Mouse (Mus musculus) thymus, postnatal 4 days (tissue): ENCODE data around the gene Taf1a.
"Not testable (repeated sequence)": the region's sequence is repeated elsewhere in the genome, so short reads cannot be mapped to it uniquely, and the experiment has no call there.

Experiments
- DNase-seq: peaks from one replicate; pipeline ENCODE4 v3.0.0; 2021

The Taf1a gene

DNA sequence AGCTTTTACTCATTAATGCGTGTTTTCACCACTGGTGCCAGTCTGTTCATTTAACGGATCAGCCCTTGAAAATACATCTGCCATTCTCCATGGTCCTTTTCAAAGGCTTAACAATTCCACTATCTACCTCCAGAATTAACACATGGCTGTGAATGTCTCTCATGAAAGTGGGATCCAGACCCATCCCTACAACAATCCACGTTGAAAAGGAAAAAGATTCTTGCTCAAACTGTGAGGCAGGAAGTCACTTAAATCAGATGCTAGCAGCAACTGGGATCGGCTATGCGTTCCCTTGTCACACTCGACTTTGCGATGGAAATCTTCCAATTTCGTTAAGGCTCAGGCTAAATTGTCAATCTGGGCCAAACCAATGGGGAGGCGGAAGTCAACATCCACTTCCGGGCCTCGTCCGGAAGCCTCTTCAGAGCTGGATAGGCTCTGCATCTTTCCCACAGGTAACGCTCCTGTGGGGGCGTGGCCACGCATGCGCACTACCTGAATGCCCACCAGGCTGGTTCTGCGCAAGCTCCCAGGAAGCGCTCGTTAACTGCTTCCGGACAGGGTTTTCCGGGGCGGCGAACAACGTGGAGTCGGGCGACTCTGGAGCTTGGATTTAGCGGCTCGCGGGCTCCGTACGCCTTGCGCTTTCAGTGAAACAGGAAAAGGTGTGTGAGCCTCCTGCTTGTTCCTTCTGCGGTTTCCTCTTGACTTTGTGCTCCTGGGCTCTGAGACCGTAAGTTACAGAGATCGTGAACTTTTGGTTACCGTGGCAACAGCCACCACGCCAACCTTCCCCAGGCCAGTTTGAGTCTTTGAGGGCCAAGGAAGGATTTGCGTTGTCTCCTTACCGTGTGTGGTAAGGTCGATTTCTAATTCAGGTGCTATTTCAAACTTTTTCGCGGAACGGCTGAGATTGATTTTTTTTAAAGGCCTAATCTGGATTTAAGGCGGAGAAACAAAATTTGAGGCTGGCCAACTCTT, at the start of gene Taf1a:
Gene Taf1a (plus strand): TSS at position 556 of the 981 bp plus-strand sequence.
- DNase-seq = peak; percentile 95

DNA sequence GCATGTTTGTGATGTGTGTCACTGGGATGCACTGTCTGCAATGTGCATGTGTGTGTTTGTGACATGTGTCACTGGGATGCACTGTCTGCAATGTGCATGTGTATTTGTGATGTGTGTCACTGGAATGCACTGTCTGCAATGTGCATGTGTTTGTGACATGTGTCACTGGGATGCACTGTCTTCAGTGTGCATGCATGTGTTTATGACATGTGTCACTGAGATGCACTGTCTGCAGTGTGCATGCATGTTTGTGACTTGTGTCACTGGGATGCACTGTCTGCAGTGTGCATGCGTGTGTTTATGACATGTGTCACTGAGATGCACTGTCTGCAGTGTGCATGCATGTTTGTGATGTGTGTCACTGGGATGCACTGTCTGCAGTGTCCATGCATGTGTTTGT, 45.9 kb upstream of the Taf1a start:
- not testable (repeated sequence) for DNase-seq

DNA sequence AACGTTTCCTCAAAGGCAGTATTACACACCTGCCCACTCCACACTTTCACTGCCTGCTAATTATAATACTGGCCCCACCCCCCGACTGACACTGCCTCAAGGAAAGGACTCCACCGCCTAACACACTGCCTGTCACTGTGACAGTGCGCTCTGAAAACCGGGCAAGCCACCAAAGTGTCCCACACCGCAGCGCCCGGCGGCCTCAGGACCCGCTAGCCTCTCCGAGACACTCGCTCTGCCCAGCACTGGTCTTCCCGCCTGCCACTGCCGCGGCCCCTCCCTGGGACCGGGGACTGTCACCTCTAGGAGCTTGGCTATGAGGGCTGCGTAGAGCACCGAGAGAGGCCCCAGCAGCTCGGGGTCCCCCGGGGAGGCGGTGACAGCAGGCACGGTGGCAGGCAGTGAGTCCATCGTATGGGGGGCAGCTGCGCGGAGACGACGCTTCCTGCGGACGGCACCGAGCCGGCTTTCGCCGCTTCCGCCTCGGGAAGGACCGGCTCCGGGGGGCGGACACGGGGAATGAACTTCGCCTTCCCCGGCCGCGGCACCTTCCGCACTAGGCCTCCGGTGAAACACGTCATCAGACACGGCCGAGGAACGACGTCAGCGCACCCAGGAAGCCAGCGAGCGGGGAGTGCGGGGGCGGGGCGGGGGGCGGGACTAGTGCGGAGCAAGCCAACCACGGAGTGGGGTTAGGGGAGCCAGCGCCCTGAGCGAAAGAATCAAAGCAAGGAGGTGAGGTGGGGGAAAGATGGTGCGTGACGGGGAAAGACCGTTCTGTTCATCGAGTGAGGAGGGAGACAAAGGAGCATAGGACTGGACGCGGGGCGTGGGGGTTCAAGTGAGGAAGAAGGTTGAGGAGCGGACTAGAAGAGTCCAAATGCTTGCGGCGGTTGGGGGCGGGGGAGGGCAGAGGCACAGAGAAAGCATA, 43.6 kb upstream of the Taf1a start:
- DNase-seq = peak; percentile 93

DNA sequence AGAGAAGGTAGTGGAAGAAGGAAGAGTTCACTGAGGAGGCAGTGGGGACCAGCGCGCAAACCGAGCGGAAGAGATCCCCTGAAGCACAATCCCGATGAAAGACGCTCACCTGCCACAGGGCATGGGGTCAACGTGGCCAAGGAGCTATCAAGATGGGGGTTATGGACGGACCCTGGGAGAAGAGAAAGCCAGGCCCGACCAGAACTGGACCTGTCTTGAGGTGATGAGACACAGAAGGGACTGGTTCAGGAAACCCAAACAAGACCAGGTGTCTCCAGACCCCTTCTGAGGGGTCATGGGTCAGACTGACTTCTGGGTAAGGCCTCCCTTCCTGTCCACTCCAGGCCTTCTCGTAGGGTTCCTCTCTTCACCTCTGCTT, 43.0 kb upstream of the Taf1a start:
- no peak for DNase-seq

DNA sequence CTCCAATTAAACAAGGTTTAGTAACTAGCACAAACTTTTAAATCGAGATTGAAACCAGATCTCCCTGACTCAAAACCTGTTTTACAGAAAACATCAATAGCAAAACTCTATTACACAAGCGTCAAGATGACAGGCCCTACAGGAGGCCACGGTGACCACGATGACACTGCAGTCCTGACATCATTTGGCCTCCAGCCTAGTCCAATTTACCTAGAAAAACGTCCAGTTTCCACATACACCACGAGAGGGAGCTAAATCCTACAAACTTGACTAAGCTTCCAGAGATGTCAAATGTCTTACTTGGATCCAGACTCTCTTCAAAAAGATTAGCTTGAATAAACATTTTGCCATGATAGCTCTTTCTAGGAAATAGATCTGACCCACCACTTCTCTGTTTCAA, 38.9 kb upstream of the Taf1a start:
- peak; percentile 45 for DNase-seq

DNA sequence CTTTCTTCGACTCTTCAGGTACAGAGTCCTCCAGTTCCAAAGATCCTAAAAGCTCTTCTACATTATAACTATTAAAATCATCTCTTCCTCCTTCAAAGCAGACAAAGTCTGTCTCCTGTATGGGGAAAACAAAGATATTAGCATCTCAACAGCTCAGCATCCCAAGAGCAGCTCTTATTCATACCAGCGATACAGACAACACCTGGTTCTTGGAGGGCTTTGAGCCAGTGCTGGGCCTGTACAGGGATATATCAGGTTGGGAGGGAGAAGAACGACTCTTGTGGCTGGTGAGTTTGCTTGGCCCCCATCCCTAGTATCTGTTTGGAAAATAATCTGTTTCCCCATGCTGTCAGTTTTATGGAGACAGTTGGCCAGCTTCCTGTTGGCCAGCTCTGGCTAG, 29.9 kb upstream of the Taf1a start:
- no peak for DNase-seq

DNA sequence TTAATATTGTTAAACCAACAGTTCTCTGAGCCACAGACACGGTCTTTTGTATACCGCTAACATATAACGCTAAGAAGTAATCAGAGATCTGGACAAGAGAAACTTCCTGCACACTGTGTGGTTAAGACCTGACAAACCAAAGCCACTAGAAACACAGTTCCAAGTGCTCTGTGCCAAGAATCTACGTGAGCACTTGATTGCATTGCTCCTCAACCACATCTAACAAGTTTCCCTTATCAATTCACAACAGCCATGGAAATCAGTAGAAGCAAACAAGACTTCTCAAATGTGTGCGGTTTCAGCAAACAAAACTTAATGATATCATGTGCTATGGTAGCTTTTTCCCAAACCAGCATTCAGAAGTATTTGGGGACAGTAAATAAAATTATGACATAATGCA, 26.5 kb upstream of the Taf1a start:
- DNase-seq = no peak

DNA sequence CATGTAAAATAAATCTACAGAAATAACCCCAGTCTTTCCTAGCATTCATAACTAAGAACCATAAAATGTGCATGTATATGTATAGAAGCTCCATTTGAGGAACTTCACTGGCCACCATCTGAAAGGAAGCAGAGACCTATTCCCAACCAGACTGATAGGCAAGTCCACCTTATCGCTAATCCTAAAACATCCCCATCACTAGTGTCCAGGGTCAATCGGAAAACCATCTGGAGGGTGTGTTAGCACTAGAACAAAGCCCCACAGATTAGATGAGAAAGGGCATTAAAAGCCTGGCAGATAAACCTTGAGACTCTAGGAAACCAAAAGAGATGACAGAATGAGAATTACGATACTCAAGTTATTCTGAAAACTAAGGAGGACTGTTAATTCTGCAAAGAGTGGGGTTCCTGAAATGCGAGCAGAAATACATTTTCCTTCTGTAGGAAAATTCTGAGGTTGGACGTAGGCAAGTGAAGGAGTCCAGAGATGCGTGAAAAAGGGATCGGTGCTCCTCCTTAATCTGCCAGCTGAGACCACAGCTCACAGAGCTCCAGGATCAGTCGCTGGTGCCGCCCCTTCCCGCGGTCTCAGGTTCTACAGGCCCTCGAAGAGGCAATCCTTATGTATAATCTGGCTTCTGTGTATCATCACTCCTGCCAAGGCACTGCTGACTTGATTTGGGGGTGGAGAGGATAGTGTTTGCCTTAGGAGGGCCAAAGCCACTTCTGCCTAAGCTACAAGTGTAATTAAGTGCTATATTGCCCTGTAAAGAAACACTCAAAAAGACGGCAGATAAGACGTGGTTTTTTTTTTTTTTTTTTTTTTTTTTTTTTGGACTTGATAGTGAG, 25.8 kb upstream of the Taf1a start:
- no peak for DNase-seq

DNA sequence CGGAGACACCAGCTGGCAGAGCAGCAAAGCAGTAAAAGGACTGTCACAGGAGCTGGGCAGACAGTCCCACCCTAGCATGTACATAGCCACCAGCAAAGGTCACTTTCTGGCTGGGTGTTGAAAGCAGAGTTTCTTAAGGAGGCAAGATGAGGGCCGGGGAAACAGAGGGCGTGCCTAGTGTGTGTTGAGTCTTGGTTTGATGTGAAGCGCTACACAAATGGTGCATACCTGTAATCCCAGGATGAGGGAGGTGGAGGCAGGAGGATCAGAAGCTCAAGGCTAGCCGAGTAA, 25.3 kb upstream of the Taf1a start:
- no peak for DNase-seq

DNA sequence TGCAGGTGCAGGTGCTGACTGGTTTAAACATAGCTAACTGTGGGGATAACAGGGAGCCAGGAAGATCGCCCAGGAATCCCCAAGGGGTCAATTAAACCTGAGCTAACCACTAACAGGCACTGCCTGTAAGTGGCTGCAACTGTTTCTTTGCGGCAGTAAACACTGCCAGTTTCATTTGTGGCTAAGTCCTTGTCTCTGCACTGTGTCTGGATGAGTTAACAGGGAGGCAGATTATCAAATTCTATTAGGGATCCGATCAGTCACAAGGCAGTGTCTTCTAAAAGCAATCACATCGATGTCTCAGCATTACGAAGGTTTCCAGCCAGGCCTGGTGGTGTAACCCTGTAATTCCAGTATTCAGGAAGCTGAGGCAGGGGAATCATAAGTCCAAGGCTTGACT, 22.4 kb upstream of the Taf1a start:
- no peak for DNase-seq

DNA sequence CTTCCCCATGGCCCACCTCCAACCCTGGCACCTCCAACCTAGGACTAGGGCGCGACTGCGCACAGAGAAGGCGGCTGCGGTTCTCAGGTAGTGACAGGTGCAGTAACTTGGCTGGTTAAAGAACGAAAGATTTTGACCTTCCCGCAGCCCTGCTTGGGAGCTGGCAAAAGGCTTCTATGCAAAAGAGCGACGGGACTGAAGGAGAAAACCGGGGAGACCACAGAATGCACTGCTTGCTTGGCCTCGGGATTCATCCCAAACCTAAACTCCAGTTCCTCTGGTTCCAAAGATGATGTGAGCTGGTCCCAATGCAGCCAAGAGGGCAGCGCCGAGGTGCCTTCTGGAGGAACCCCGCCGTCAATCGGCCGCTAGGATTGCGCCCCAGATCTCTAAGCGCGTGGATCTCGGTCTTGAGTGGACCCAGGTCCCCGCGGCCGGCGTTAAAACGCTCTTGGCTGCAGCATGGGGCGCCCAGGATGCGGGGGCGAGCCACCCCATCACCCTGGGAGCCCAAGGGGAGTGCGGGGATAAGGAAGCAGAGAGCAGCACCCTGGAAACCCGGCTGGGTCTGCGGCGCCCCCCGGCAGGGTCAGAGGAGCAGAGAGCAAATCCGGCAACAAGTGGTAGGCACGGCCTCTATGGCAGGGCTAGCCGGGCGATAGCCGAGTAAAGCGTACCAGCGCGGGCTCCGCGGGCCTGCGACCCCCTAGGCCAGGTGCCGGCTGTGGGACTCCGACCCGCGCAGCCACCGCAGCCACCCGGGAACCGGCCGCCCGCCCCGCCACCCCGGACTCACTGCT, 20.0 kb upstream of the Taf1a start:
- DNase-seq = peak; percentile 36

DNA sequence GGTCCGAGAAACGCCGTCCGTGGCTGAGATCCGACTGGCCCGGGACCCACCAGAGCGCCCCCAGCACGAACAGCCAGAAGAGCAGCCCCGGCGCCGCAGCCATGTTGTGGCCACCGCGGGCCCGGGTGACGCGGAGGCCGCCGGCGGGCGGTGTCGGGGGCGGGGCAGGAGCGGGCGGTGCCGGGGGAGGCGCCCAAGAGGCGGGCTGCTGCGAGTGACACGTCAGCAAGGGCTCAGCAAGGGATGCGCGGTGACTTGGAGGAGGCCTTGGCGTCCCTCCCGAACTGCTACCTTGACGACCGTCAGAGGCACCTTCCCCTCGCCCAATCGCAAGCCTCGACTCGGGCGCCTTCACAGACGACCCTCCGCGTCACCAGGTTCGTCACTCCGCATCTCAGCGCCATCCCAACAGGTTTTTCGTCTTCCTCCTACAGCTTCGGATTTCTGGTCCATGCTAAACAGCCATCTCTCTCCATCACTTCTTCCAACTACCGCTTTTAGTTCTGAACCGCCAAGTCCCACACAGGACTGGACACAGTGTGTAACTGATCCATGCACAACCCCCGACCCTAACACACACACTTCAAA, 19.3 kb upstream of the Taf1a start, which contains the start of gene Mia3:
Gene Mia3 (minus strand): TSS at position 127 of the 588 bp plus-strand sequence.
- peak; percentile 97 for DNase-seq

DNA sequence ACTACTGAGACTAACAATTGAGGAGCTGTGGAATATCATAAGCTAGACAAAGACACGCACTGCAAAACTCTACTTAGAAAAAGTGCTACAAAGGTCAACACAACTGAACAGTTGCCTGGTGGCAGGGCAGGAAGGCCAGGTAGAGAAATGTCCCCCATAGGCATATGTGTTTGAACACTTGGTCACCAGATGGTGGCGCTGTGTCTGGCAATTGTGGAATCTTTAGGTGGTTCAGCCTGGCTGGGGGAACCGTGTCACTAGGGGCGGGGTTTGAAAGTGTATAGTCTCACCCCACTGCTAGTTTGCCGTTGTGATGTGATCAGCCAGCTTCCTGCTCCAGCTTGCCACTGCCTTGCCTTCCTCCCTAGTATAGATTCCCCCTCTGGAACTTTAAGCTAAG, 14.1 kb upstream of the Taf1a start:
- no peak for DNase-seq

DNA sequence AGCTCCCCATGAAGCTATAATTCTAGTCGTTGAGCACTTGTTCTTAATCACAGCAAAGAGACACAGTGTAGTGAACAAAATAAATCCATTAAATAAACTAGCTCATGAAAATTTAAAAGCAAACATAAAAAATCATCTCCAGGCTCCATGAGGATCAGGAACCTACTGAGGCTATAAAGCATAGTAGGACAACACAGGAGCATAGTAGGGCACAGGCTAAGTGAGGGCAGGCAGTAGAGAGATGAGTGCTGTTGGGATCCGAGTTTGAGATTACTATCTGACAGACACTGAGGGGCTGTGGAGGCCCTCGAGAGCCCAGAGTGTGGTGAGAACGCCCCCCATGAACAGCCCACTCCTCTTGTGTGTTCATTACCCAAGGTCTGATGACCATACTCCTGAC, 11.7 kb upstream of the Taf1a start:
- DNase-seq = no peak

DNA sequence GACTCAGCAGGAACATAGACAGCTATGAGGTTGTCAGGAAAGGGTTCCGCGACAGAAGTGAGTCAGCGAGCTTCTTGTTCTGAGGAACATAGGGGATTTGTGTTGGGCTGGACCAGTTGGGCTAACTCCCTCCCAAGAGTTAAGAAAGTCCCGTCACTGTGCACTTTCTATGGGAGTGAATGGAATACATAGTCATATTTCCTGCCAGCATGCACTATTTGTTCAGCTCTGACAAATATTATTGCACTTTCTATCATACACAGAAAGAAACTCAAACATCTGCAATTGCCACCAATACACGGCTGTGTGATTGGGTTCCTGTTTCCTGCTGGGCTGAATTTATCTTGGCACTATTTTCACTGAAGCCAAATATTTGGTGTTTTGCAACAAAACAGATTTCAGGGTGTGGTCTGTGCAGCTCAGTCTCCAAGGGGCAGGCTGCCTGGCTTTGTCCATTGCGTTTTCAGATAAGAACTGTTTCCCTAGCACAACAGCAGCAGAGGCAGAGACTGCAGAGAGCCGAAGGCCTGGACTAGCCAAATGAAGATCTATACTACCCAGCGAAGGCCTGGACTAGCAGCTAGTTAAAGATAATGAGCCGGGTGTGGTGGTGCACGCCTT, 10.3 kb upstream of the Taf1a start:
- no peak for DNase-seq

DNA sequence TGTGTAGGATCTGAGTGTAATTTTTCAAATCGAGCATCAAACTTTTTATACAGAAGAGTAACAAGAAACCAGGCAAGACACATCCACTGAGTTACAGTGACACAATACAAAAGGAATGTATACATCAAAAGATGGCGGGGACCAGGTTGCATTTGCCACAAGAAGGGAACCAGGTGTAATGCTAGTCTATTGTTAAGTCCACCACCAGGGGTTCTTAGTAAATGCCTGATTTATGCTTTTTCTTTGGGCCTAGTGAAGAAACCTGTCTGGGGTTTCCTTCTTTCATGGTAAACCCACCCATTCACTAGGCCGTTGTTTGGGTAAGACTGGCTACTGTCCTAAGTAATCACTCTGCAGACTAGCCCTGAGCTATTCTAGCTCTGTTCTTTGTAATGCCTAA, 9.4 kb upstream of the Taf1a start:
- DNase-seq = not testable (repeated sequence)

DNA sequence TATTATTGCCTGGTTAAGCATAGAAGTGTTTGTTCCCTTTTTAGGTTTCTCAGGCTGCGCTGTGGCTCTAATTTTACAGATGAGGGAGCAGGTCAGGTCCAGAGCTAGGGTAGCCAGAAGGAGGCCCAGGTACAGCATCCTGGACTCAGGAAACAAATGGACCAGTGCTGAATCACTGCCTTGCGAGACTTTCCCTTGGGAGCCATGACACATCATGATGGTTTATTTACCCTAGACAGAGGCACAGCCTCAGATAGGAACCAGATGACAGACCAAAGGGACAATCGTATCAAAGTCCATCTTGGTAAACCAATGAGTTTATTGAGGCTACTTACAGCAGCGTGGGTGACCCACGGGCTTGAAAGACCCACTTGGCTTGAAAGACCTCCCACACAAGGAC, 7.0 kb upstream of the Taf1a start:
- no peak for DNase-seq

DNA sequence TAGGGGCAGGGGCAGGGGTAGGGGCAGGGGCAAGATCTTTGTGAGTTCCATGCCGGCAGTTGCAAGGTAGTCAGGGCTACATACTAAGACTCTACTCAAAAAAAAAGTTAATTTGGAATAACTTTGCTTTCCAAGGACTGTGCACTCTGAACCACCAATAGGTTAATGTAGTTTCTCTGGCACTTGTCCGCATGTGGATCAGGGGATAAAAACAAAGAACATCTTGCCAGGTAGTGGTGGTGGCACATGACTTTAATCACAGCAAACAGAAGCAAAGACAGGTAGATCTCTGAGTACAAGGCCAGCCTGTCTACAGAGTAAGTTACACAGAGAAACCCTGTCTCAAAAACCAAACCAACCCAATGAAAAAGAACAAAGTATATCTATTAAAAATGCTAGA, 6.2 kb upstream of the Taf1a start:
- DNase-seq = no peak

DNA sequence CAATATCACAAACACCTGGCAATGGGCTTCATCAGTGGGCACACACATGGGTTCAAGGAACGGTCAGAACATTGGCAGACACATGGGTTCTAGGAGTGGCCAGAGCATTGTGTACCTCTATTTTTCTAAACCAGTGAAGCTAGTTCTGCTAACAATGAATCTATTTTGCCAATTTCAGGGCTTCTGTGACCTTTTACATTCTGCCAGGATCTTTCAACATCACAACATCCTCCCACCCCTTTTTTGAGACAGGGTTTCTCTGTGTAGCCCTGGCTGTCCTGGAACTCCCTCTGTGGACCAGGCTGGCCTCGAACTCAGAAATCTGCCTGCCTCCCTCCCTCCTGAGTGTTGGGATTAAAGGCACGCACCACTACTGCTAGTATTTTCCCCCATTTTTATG, 1.4 kb upstream of the Taf1a start:
- not testable (repeated sequence) for DNase-seq

DNA sequence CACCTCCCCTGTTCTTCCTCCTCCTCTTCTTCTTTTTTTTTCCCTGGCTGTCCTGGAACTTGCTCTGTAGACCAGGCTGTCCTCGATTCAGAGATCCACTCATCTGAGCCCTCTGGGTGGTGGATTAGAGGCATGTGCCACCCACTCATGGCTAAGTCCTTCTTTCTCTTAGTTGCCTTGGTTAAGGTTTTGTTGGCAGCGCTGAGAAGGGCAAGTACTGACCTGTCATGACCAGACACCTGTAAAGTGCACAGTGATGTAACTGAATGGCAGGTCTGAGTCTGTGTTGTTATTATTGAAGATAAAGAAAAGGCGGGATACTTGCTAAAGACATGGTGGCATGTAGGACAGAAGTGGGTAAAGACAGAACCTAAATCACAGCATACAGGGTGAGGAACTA, 14.6 kb downstream of the Taf1a start:
- no peak for DNase-seq

DNA sequence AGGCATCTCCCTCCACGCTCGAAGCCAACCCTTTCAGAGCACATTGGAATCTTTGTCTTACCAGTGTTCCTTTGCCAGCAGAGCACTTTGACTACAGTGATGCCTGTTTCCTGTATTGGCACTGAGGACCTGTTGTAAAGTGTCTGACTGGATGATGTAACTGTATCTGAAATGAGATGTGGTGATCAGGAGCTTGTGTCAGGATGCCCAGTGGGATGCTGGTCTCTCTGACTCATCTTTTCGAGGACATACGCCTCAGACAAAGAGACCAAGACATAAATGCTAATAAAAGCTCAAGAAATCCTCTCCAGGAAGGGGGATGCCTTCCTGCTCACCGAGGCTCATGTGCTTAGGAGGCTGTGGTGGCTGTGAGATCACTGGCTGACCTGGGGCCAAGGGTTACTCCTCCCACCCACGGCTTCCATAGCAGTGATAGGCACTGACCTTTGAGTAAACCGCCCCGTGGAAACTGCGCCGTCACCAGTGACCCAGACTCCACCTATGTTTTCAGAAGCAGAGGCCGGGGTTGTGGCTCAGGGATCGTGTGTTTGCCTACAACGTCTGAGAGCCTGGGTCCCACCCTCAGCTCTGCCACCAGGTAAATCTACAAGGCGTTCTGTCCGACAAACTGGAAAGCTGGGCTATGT, 25.4 kb downstream of the Taf1a start:
- DNase-seq = no peak
